Mouse (Mus musculus): ENCODE measurements around the gene Crhr1.

- TF ChIP-seq CTCF (IDR thresholded peaks at IDR 0.05; ENCODE audit: low read depth, low read length): no peak
- TF ChIP-seq POLR2A (IDR thresholded peaks at IDR 0.05; ENCODE audit: insufficient read depth, low read length): no peak
These were observed 23.2 kb downstream of the Crhr1 start for GRCm38 (mm10) chr11:104155899-104156298.

Measured in ES-Bruce4 (cell line).